Mouse (Mus musculus): ENCODE results near the gene Mrpl37. TPM values are rescaled to one million over a fixed set of nuclear protein-coding genes. Genes with fewer than 3 reads are reported as not detected.

The Mrpl37 gene
- polyA plus RNA-seq, 3 experiments from 2014 or later: 38.2 to 53.0 (median 44.6) TPM

DNA sequence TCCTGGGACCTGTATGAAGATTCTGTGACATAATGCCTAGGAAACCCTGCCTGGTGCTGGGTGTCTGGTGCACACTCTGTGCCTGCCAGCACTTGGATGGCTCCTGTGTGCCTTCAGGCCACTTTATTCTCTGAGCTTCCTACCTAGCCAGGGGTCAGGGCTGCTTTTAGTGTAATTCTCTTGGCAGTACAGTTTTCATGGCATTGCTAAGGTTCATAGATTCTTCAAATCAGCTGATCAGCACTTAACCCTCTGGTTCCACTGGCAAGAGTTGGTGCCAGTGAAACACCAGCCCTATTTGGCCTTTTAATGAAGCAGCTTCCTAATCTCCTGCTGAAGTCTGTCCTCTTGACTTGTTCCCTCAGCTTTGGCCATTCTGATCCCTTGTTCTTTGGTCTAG lies 49.4 kb downstream of the Mrpl37 start:
- ATAC-seq: no peak

GRCm38 (mm10) chr4:107015971-107016511 lies 50.6 kb downstream of the Mrpl37 start:
- ATAC-seq: no peak

- ATAC-seq: no peak
Observed at GRCm38 (mm10) chr4:107013817-107014260, 52.8 kb downstream of the Mrpl37 start.

DNA sequence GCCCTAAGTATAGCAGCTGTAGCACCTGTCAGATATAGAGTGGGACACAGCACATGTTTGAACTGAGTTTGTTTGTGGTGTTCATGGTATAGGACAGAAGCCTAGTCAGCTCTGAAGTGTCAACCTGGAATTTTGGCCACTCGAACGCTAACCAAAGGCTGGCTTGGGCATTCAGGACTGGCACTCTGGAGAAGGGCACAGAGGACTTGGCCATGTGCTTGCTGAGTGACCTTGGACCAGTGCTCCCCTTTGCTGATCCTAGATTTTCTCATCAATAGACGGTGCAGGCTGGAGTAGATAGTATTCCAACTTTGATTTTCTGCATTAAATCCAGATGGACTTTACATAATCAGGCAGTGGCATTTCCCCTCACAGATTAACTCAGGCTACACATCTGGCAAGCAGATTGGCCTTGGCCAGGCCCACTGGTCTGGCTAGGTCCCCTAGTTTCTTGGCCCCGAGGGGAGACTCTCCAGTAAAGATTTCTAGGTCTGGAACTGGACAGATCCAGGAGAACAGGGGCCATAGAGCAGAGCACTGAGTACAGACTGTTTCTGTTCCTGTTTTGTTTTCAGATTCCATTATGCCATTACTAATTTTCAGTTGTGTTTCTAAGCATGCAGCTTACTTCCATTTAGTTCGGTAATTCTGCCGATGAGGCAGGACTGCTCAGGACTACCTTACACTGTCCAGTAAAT lies 53.4 kb downstream of the Mrpl37 start:
- no peak for ATAC-seq

GRCm38 (mm10) chr4:107012574-107012973 lies 54.1 kb downstream of the Mrpl37 start:
- no peak for ATAC-seq

- ATAC-seq: no peak
Observed at GRCm38 (mm10) chr4:107012005-107012478, 54.6 kb downstream of the Mrpl37 start.

GRCm38 (mm10) chr4:107011325-107012004 lies 55.2 kb downstream of the Mrpl37 start:
- ATAC-seq: no peak

DNA sequence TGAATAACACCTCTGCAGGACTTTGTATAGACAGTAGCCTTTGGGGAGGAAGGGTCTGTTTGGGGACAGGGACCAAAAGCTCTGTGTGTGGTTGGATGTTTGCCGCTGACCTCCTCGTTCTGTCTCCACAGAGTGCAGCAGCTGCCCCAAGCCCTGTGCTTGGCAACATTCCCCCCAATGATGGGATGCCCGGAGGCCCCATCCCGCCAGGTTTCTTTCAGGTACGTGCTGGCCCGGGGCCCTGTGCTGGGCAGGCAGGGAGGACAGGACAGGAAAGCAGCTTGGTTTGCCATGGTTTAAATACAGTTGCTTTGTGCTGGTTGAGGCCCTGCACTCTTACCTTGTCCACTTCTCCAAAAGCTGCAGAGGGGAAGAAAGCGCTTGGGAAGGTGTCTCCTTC lies 57.1 kb downstream of the Mrpl37 start:
- no peak for ATAC-seq

DNA sequence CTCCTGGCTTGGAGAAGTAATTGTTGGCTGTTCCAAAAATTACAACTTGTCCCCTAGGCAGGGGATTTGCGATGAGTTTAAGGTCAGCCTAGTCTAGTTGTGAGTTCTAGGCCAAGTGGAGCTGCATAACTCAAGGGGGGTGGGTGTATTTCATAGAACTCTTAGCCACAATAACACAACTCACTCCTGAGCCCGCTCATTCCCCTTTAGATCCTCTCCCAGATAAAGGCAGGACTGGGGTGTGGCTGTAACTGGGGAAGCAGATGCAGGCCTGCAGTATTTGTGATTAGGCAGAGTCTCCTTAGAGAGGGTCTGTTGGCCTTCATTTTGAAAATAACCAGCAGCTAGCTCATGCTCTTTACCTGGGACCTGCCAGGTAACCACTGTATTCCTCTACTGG lies 58.5 kb downstream of the Mrpl37 start:
- ATAC-seq: no peak

DNA sequence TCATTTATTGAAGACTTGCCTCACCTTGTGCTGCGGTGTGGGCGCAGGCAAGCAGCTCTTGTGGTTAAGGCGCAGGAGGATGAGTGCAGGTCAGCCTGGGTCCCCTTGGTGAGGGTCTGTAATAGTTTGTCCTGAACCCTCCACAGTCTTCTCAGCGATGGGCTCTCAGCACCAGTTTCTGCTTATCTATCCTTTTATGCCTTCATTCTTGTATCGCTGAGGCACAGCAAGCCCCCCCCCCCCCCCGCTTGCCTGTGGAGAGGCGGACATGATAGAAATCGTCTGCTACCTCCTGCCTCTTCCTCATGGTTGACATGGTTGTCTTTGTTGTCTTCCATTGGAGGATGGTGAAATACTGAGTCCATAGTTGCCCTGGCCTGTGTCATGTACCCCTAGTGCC lies 59.3 kb downstream of the Mrpl37 start:
- no peak for ATAC-seq

GRCm38 (mm10) chr4:107006807-107007206 lies 59.9 kb downstream of the Mrpl37 start:
- ATAC-seq: no peak

DNA sequence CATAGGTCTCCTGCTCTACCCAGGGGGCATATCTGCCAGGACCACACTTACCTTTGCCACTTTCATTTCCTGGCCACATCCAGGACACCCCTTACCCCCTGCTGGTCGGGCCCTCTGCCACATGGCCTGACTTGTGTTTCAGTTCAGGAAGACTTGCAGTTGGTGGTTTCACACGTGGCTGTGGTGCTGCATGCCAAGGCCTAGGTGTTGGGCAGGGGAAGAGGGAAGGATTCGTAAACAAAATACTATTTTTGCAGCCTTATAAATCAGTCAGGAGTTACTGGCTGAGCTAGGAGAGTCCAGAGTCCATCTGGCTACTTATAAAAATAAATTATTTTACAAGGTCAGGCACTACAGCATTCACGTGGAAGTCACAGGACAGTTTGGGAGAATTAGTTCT lies 60.4 kb downstream of the Mrpl37 start:
- no peak for ATAC-seq

Other genes with a start within 250 kb of the Mrpl37 start
- gene Ssbp3, start 156.2 kb downstream of the Mrpl37 start, polyA plus RNA-seq (2017; shearing (Covaris generic)): 10 to 100 TPM; 36.1 to 45.6 (median 43.4) TPM
- gene Cyb5rl, start 120 bp upstream of the Mrpl37 start, polyA plus RNA-seq (2017; shearing (Covaris generic)): 10 to 100 TPM in 1 of 3 experiments, 1 to 10 TPM in 2; 5.4 to 10.4 (median 7.5) TPM
- gene Cdcp2, start 30.0 kb upstream of the Mrpl37 start, polyA plus RNA-seq (2017; shearing (Covaris generic)): not detected
- 100 to 1,000 TPM; 391 to 444 (median 391) TPM for gene Tmem59, start 111.5 kb upstream of the Mrpl37 start, polyA plus RNA-seq (2017; shearing (Covaris generic))
- 10 to 100 TPM; 13.6 to 25.2 (median 13.7) TPM for gene Tceanc2, start 112.2 kb upstream of the Mrpl37 start, polyA plus RNA-seq (2017; shearing (Covaris generic))
- under 1 TPM in 1 of 3 experiments, not detected in 2; 0.57 TPM for gene Ldlrad1, start 142.3 kb upstream of the Mrpl37 start, polyA plus RNA-seq (2017; shearing (Covaris generic))
- gene Lrrc42, start 186.7 kb upstream of the Mrpl37 start, polyA plus RNA-seq (2017; shearing (Covaris generic)): 10 to 100 TPM; 18.8 to 25.8 (median 24.0) TPM
- gene Hspb11, start 186.7 kb upstream of the Mrpl37 start, polyA plus RNA-seq (2017; shearing (Covaris generic)): 10 to 100 TPM; 25.5 to 30.0 (median 25.5) TPM
- gene Dio1, start 240.3 kb upstream of the Mrpl37 start, polyA plus RNA-seq (2017; shearing (Covaris generic)): not detected
- gene Yipf1, start 247.5 kb upstream of the Mrpl37 start, polyA plus RNA-seq (2017; shearing (Covaris generic)): 100 to 1,000 TPM in 2 of 3 experiments, 10 to 100 TPM in 1; 84.1 to 102 (median 101) TPM